Mouse (Mus musculus) bone marrow macrophage, adult 2 months (primary cell): Measurements from ENCODE around the gene a. TPM values are rescaled to one million over a fixed set of nuclear protein-coding genes. Genes with fewer than 3 reads are reported as not detected.
A peak's percentile ranks its signal among the peaks of the same experiment; 100 is the strongest.
"Not testable (repeated sequence)": the region's sequence is repeated elsewhere in the genome, so short reads cannot be mapped to it uniquely, and the experiment has no call there.

ENCODE experiments used
- H3K27ac ChIP-seq: 2 replicates; pipeline ENCODE4 v1.5.1; 2012; ENCODE audit warnings: low read depth, low read length; ENCODE audit not compliant: insufficient read depth
- H3K4me1 ChIP-seq: 2 replicates; pipeline ENCODE4 v1.6.1; 2012; ENCODE audit warnings: low read length; ENCODE audit not compliant: control insufficient read depth, insufficient read depth
- H3K4me3 ChIP-seq: 2 replicates; pipeline ENCODE4 v1.5.1; 2012; ENCODE audit warnings: mild to moderate bottlenecking, low read length, moderate library complexity; ENCODE audit not compliant: insufficient read depth
- CTCF ChIP-seq: IDR thresholded peaks from 2 replicates; pipeline ENCODE4 v1.5.1; 2012; ENCODE audit warnings: low read depth, mild to moderate bottlenecking, low read length, moderate library complexity
- POLR2A ChIP-seq: IDR thresholded peaks from 2 replicates; pipeline ENCODE4 v1.6.1; 2012; ENCODE audit warnings: mild to moderate bottlenecking, low read depth, low read length, borderline replicate concordance
- polyA plus RNA-seq: library from polyadenylated mRNA; stranded (reverse); fragments of >200 nt; gene quantifications from 2 replicates; pipeline ENCODE4 v1.2.4, GENCODE M21; 2012; ENCODE audit not compliant: missing spikeins, insufficient read depth, insufficient read length

Gene a
- polyA plus RNA-seq, 1 experiment: not detected

DNA sequence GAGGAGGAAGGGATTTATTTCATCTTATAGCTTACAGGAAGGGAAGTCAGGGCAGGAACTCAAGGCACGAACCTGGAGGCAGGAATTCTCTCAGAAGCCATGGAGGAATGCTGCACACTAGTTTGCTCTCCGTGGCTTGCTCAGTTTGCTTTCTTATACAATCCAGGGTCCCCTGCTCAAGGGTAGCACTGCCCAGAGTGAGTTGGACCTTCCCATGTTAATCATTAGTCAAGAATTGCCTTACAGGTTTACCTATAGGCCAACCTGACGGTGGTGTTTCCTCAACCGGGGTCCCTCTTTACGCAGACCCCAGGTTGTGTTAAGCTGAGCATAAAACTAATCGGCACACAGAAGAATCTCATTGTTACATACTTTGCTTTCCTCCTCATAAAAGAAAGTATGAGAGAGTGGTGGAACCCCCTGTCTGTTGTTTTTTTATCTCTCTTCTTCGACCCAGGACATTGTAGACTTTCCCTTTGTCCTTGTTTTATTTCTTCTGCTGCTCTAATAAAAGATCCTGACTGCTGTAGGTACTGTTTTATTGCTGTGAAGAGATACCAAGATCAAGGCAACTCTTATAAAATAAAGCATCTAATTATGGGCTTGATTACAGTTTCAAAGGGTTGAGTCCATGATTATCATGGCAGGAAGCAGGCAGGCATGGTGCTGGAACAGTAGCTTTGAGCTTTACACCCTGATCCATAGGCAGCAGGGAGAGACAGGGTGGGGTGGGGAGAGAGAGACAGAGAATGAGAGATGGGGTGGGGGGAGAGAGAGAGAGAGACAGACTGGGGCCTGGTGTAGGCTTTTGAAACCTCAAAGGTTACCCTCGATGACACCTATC lies 146.6 kb downstream of the a start:
- Histone ChIP-seq H3K4me3 (no peak overlapping the region), H3K27ac (no peak overlapping the region), H3K4me1 (peaks cover 8% of the 10 kb centered on the region)
- TF ChIP-seq POLR2A: no peak
- no peak for TF ChIP-seq CTCF

DNA sequence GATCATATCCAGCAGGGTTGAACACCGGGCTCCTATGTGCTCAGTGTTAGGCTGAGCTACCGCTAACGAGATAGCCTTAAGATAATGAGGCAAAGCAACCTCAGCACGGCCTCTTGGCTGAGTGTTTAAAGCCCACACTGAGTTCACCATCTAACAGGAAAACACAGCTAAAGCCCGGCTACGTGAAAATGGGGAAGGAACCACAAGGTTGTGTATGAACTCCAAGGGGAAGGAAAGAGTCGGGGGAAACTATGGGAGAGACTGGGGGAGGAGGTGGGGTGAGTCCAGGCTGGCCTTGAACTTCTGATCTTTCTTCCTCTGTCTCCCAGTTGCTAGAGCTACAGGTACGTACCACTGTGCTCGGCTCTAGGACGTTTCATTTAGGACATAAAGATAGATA lies 150.8 kb downstream of the a start:
- H3K4me3 ChIP-seq: peak overlapping the region; percentile 34; the same call in 1 of the 2 replicates
- TF ChIP-seq CTCF (no peak), POLR2A (no peak)
- no peak overlapping the region for H3K27ac ChIP-seq
- H3K4me1 ChIP-seq: peaks cover 11% of the 10 kb centered on the region

DNA sequence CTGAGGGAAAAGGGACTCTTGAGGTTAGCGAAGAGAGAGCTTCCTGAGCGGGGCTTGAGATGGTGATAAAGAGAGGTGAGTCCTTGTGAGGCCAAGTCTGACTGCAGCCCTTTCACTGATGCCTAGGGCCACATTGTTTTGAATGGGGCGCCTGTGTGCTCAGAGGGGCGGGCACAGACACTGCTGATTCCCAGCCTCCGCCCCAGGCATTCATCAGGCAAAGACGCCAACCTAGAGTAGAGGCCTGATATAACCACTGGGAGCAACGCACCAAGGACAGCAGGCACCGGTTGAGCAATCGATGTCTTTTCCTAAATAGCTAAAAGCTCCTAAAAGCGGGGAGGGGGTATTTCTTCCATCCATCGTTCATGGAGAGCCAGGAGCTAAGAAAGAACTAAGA lies 151.3 kb downstream of the a start:
- TF ChIP-seq CTCF: no peak
- no peak for TF ChIP-seq POLR2A
- Histone ChIP-seq H3K4me3 (no peak overlapping the region), H3K4me1 (peaks cover 11% of the 10 kb centered on the region), H3K27ac (no peak overlapping the region)

DNA sequence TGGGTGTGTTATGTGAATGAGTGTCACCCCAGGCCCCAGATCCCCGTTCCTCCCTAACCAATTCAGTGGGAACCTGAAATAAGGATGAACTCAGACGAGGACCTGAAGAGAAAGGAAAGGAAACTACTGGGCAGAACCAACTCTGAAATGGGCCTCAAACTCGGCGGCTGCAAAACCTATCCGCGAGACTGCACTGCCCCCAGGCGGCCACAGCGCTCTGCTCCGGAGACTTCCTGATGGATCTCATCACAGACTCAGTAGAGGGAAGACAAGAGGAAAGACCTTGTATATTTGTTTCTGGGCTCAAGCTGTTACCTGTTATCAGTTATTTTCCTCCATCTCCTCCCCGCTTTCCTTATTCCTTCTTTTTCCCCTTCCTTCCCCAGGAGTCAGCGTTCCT lies 151.9 kb downstream of the a start:
- peak; percentile 87 for TF ChIP-seq CTCF
- TF ChIP-seq POLR2A: no peak
- no peak overlapping the region for H3K27ac ChIP-seq
- H3K4me3 ChIP-seq: peak overlapping the region; percentile 30; the same call in 1 of the 2 replicates
- peaks cover 11% of the 10 kb centered on the region for H3K4me1 ChIP-seq

DNA sequence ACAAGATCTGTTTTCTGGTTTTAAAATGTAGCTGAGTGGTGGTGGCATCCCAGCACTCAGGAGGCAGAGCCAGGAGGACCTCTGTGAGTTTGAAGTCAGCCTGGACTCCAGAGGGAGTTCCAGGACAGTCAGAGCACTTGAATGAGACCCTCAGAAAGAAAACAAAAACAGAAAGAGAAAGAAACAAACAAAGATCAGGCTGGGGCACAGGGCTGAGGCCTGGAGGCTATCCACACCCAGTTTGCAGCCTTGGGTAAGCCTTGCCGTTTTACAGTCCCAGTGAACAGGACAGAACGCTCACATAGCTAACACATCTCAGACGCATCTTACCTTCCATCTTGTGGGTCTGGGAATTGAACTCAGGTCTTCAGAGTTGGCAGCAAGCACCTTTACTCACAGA lies 155.7 kb downstream of the a start:
- Histone ChIP-seq H3K4me3 (no peak overlapping the region), H3K4me1 (peaks cover 7% of the 10 kb centered on the region), H3K27ac (no peak overlapping the region)
- TF ChIP-seq CTCF (no peak), POLR2A (no peak)

DNA sequence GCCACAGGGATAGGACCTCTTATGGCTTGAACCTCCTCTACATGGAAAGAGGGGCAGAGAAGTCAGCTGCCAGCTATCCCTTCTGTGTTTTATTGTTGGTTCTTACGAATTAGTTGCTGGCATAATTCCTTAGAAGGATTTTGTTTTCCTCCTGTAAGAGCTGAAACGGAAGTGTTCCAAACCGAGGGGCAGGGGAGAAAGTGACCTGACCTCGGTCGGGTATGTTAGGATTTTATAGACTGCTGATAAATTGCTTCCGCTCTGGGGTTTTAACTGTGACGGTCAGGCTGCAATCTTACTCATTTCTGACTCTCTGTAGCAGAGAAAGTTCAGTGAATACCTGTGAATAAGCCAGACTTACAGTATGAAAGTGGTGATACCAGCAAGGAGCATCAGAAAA lies 158.2 kb downstream of the a start:
- TF ChIP-seq CTCF (no peak), POLR2A (no peak)
- Histone ChIP-seq H3K27ac (no peak overlapping the region), H3K4me3 (no peak overlapping the region), H3K4me1 (no peaks in the 10 kb centered on the region)

DNA sequence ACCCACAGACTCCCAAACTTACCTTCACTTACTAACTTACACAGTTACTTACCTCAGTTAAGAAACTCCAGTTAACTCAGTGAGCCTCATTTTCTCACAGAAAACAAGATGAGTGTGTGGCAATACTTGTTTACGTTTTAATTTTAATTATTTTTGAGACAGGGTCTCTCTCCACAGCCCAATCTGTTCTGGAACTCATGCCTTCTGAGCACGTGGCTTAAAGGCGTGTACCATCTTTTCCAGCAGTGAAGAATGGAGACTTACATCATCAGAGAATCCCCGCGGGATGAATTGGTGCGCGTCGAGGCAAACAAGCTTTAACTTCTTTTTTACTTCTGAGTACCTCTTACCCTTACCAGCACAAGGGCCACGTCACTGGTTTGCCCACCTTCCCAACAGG lies 158.7 kb downstream of the a start:
- Histone ChIP-seq H3K27ac (no peak overlapping the region), H3K4me1 (no peaks in the 10 kb centered on the region), H3K4me3 (no peak overlapping the region)
- TF ChIP-seq CTCF: no peak
- TF ChIP-seq POLR2A: no peak

DNA sequence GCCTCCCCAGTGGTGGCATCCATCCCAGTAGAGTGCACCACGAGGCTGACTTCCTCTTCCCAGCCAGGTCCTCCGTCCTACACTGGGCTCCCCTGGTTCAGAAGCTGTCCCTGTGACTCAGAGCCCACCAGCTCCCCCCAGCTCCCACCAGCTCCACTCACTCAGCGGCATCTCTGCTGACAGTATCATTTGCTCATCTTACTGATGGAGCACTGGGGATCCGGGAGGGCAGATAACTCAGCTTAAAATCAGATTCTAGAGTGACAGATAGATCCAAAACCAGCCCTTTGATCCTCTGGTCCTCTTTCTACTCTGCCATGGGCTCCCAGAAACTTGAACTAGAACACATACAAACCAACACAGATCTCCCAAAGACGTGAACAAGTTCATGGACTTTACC lies 159.4 kb downstream of the a start:
- H3K27ac ChIP-seq: no peak overlapping the region
- no peak for TF ChIP-seq POLR2A
- TF ChIP-seq CTCF: no peak

DNA sequence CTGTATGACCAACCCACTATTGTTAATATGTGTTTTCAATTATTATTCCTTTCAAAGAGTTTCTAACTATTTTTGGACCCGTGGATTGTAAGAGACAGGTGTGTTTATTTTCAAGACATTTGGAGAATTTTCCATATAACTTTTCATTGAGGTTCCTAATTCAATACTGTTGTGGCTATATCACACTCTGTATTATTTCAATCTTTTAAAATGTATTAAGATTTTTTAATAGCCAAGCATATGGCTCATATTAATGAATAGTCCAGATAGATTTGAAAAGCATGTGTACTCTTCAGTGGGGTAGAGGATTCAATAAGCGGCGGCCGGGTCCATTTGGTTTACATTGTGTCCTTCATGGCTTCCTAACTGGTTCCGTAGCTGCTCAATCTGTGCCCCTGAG lies 168.3 kb downstream of the a start:
- Histone ChIP-seq H3K4me3 (no peak overlapping the region), H3K4me1 (no peaks in the 10 kb centered on the region), H3K27ac (no peak overlapping the region)
- TF ChIP-seq POLR2A (no peak), CTCF (no peak)

More for the DNA sequence above, 159.4 kb downstream of the a start:
- Histone ChIP-seq H3K4me1 (no peaks in the 10 kb centered on the region), H3K4me3 (no peak overlapping the region)

DNA sequence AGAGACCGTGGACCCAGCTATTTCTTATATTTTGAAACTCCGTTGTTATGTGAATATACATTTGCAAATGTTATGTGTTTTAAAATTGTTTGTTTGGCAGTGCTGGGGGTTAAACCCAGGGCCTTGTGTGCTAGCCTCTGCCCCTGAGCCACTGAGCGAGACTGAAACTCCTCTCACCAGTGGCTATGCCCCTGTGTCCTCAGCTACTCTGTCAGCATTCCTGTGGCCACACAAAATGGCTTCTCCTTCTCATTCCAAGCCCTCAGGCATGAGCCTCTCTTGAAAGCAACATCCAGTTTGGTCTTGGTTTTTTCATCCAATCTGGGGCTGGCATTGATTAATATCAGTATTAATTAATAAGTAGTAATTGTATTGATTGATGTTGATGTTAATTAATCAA lies 168.7 kb downstream of the a start:
- no peaks in the 10 kb centered on the region for H3K4me1 ChIP-seq
- TF ChIP-seq POLR2A: no peak
- TF ChIP-seq CTCF: no peak
- H3K4me3 ChIP-seq: no peak overlapping the region
- H3K27ac ChIP-seq: no peak overlapping the region

DNA sequence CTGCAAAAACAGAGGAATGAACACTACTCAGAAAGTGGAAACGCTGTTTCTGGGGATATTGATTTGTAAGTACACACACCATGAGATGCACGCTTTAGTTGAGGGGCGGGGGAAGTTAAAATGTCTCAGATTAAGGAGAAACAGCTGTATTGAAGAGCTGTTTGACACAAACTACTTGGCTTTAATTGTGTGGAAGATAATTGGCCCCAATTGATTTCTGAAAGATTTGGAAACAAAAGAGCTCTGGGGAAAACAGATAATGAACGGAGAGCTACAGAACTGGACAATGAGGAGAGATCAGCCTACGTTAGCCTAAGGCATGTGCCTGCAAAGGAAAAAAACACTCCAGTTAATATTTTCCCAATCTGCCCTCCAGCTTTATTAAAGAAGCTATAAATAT lies 172.0 kb downstream of the a start:
- Histone ChIP-seq H3K27ac (no peak overlapping the region), H3K4me3 (no peak overlapping the region), H3K4me1 (no peaks in the 10 kb centered on the region)
- no peak for TF ChIP-seq POLR2A
- TF ChIP-seq CTCF: no peak

DNA sequence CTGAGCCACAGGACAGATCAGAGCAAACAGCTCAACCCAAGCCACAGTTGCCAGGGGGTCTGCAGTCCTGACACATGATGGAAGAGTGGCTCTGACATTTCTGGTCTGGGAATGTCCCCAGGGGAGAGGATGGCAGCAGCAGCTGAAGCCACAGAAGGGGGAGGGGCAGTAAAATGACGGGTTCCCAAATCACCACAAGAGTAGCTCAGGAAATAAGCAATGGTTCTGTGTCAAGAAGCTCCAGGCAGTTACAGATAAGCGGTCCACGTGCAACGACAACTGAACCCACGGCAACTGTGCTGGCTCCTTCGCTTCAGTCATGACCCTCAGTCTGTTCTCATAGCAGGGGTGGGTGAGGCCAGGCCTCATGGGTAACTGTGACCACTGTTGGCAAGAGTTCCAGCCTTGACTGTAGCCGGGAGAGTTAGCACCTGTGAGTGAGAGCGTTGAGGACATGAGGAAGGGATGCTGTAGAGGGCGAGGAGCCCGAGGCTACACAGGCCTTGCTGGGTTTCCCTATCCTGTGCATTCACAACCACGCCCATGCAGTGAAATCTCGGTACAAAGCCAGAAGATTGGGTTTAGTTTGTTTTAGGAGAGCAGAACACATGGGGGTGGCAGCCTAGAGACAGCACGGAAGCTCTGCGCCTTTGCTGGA lies 178.7 kb downstream of the a start:
- not testable (repeated sequence) for H3K4me1 ChIP-seq

More for the DNA sequence above, 178.7 kb downstream of the a start:
- not testable (repeated sequence) for H3K4me3 ChIP-seq, H3K27ac ChIP-seq
